Mouse (Mus musculus): ENCODE measurements around the gene Ccdc173.
A peak's percentile ranks its signal among the peaks of the same experiment; 100 is the strongest.

The Ccdc173 gene

DNA sequence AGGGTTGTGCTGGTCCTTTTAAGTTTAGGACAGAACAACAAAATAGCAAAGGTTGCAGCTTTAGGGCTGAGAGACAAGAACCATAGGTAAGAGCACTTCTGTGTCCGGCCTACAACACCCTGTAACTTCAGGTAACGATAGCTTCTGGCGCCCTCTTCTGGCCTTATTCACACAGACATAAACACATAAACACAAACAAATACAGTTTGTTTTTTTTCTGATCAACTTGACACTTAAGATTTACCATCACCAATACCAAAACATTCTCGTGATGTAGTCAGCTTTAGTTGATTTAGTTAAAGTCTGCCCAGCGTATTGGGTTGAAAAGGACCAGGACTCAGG lies 10.6 kb downstream of the Ccdc173 start:
- DNase-seq: no peak

- no peak for DNase-seq
Measured at GRCm38 (mm10) chr2:69777985-69778835, 11.2 kb downstream of the Ccdc173 start.

DNA sequence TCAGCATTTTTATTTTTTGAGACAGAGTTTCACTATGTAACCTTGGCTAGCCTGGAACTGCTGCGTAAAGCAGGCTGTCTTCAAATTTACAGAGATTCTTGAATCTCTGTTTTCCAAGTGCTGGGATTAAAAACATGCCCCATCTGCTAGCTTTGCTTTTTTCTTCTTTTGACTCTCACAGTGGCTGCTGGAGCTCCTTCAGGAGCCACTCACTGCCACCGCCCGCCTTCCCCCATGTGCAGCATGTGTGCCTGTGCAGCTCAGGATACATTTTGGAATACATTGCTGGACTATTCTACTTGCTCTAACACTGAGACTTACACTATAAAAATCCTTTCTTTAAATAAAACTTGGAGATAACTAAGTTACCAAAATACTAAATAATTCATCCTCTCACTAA lies 16.0 kb downstream of the Ccdc173 start:
- no peak for DNase-seq

DNA sequence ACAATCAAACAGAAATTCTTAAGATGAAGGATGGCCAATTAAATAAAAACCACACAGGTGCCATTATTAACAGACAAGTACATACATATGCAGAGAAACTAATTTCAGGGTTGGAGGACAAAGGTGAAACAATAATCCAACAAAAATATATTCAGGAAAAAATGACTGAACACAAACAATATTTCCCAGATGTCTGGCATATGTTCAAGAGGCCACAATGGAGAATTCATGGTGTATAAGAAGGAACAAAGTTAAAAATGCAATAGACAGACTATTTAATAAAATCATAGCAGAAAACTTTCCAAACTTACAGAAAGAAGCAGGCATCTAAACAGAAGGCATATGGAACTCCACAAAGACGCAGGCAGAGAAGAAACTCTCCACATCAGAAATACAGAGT lies 24.7 kb downstream of the Ccdc173 start:
- no peak for DNase-seq

- no peak for DNase-seq
Measured at GRCm38 (mm10) chr2:69763340-69763739, 26.0 kb downstream of the Ccdc173 start.

- no peak for DNase-seq
Measured at GRCm38 (mm10) chr2:69760980-69761379, 28.4 kb downstream of the Ccdc173 start.

DNA sequence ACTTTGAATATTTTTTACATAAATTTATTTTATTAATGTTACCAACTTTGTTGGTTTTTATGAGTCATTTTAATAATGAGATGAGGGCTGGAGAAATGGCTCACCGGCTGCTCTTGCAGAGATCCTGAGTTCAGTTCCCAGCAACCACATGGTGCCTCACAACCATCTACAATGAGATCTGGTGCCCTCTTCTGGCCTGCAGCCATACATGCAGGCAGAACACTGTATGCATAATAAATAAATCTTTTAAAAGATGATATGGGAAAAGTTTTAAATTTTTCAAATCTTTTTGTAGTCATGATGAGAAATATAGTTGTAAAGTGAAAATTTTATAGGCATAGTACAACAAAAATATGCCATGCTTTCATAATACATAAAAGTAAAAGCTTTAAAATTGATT lies 44.3 kb downstream of the Ccdc173 start:
- DNase-seq: no peak

DNA sequence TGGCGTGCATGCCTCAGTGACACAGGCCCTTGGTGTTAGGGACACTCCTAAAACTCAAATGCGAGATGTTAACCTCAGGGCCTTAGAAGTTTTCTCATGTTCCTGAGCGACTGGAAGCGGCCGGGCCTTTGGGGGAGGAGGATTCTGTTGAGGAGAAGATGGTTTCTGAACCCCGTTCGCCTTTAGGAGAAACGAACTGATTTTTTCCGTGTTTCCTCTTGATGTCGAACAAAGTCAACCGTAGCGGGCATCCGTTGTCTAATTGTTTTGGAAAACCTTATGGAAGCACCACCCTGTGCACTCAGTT lies 65.9 kb downstream of the Ccdc173 start:
- no peak for DNase-seq

DNA sequence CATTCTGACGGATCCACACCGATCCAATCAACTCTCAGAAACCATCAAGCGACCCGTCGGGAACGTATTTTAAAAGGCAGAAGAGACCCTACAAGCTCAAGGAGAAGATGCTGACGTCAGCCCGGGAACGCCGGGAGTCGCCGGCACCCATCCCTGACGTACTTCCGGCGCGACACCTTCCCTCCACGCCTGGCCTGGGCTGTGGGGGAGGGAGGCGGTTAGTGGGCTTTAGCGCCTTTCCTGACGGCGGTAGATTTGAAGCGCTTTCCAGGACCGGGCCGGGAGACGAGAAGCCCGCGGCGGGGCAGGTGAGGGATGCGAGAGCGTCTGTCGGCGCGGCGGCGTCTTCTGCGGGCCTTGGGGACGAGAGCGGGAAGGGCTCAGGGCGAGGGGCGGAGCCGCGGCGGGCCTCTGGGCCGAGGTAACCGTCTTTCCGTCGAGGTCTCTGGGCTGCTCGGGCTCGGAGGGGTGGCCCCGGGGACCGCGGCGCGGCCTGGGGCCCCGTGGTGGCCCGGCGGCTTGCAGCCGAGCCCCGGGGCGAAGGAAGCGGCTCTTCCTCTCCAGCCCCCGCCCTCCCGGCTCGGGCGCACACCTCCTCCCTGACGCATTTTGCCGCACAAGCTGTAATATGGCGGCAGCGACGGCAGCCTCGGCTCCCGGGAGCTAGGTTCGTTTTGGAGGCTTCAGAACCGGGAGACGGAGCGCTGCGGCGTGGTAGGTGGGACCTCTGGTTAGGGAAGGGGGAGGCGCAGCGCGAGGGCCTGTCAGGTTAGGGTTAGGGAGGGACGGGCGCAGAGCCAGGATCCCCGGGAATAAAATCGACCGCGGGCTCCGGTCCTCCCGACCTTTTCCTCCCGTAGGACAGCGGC lies 66.5 kb downstream of the Ccdc173 start:
- peak; percentile 91 for DNase-seq

DNA sequence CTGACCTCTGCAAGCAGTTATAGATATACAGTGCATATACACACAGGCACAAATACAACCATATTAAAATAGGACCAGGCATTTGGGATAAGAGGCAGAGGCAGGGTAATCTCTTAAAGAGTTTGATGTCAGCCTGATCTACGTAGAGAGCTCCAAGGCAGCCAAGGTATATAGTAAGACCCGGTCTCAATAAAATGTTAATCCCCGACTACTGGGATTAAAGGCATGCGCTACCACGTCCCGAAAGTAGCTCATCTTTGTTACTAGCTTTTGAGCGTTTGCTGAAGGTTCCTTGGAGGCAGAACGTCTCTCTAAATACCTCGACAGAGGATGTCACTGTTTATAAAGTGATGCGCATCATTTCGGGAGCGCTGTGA lies 67.1 kb downstream of the Ccdc173 start, which contains the start of gene Ppig:
Ppig (plus strand) TSS at position 273 of the 377 bp plus-strand sequence.
- no peak for DNase-seq

- DNase-seq: no peak
Measured at GRCm38 (mm10) chr2:69719121-69719520, 70.3 kb downstream of the Ccdc173 start.

GRCm38 (mm10) chr2:69716483-69716882 lies 72.9 kb downstream of the Ccdc173 start:
- no peak for DNase-seq

- peak; percentile 50 for DNase-seq
Measured at GRCm38 (mm10) chr2:69714126-69714525, 75.2 kb downstream of the Ccdc173 start.

DNA sequence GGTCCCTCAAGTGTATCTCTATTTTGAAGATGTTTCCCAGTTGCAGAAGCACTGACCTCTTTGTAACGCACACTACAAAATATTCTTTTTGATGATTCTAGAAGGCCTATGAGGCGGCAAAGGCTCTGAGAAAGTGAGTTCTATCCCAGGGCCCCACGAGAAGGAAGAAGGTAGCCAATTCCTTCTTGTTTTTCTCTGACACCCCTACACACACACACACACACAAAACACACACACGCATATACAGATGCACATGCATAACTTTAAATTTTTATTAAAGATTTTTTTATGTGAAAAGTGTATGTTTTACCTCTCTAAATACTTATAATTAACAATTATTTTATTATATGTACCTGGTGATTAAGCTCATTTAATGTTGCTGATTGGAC lies 75.8 kb downstream of the Ccdc173 start:
- no peak for DNase-seq

DNA sequence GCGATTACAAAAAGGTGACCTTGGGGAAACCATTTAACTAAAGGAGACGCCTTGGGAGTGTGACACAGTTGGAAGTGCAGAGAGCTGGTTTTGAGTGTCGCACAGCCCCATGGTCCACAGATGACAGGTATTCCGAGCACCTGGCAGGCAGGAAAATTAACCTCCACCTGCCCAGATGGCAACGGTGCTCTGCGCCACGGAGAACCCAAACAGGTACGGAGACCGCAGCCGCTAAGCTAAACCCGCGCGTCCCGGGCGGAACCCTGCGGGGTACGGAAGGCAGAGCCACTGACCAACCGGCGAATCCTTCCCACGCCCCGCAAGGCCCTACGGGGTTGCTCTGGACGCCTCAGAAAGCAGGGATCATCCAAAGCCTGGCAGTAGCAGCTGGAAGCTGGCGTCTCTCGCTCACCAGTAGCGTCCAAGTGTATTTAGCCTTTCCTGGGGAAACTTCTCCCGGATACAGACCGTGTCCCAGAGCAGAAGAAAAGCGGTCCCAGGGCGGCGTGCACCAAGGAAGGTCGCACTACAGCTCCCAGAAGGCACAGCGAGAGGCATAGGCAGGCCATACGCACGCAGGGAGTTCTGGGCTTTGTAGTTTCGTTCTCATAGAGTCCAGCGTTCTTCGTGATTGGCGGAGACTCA lies 76.3 kb downstream of the Ccdc173 start, which contains the start of gene Fastkd1:
Fastkd1 (minus strand) TSS at position 536 of the 645 bp plus-strand sequence.
- peak; percentile 86 for DNase-seq

GRCm38 (mm10) chr2:69712171-69712570 lies 77.2 kb downstream of the Ccdc173 start:
- no peak for DNase-seq

Data from cerebellum, adult 11-12 months (tissue).